Mouse (Mus musculus): ENCODE results near the gene Gm18336.
"Not testable (repeated sequence)": the region's sequence is repeated elsewhere in the genome, so short reads cannot be mapped to it uniquely, and the experiment has no call there.

The Gm18336 gene

DNA sequence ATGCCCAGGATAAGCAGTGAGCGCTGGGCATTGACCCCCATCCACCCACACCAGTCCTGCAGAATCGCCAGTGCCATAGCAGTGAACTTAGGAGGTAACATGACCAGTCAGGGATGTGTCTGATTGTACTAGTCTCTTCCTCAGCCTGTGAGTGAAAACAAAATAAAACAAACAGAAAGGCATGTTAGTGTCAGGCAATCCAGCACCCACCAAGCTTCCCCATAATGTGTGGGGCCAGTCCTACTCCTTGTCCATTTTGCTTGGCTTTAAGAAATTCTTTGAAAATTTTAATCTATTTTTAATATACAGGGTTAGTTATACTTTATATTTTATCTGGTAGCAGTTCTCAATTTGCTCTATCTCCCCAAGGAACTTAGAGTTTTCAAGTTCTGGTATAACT is at the start of gene Gm18336:
Gene Gm18336, minus strand, starts transcription at position 101 of the 400 bp plus-strand sequence.
- not testable (repeated sequence) for DNase-seq (ENCODE audit: low spot score)

DNA sequence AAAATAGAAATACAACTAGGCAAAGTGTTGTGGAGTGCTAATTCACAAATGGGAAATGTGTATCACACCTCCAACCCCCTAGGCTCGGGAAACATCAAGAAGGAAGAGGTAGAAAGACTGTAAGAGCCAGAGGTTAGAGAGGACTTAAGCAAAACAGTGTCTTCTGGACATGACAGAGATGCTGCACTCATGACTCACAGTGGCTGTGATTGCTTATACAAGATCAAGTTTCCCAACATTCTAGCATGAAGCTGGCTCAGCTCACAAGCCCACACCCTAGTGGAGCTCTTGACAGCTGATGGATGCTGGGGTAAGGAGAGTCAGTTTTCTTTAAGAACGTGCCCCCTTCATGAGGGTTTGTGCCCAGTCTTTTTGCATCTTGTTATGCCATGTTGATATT is 42.9 kb upstream of the Gm18336 start:
- DNase-seq (ENCODE audit: low spot score): no peak

DNA sequence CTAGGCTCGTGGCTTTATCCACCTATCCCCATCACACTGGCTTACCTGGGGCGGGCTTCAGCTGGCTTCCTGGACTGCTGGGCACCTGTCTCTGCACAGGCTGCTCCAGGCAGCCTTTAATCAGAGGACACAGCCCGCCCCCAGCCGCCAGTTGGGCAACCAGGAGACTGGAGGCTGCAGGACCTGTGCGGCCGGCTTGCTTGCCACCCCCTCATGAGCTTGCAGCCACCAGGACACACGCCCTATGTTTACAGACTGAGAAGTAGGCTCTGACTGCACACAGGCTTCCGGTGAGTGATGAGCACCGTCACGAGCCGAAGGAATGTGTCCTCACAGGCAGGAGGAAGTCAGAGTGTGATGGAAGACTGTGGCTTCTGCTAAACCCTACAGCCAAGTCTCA is 36.7 kb upstream of the Gm18336 start, which contains the start of gene Trex2:
Gene Trex2, minus strand, starts transcription at position 93 of the 400 bp plus-strand sequence.
- no peak for DNase-seq (ENCODE audit: low spot score)

DNA sequence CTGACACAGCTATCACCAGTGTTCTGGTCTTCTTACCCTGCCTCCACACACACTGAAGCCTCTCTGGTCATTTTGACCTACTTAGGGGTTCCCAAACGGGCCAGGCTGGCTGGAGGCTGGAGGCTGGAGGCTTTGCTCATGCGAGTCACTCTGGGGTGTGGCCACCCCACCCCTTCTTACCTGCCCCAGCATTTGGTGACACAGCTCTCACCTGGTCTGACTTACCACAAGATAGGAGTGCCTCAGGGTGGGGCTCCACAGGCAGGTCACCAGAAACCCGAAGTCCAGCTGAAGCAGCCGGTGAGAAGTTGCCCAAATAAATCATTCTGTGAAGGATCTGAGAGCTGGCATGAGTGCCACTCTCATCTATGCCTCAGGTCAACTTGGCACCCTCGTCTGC is 34.3 kb upstream of the Gm18336 start:
- DNase-seq (ENCODE audit: low spot score): no peak

DNA sequence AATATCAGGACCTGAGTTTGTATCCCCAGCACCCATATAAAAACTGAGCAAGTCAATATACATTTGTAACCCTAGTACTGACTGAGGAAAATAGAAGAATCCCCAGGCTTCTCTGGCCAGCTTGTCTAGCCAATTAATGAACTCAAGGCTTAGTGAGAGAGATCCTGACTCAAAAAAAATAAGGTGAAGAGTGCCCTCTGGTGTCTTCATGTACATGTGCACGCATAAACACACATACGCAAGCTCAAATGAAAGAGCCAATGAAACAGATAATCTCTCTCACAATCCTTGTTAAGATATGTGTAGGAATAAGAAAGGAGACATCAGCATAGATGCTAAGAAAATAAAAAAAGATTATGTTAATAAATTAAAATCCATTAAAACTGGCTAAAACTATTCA is 31.5 kb upstream of the Gm18336 start:
- DNase-seq (ENCODE audit: low spot score): no peak

DNA sequence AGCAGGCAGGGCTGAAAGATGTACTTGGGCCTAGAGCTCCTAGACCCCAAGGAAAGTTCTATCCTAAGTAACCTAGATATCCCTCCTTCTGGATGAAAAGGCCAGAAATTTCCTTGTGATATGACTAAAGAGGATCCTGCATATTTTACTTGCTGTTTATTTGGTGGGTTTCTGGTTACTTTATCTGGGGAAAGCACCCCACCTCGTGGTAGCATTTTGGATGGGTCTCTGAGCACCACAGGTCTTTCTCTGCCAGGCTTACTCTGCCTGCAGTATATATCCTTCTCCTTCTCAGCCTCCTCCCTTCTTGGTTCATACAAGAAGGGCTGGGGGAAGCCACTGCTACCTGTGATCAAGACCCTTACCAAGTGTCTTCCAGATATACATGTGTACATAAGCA is 14.2 kb upstream of the Gm18336 start:
- DNase-seq (ENCODE audit: low spot score): no peak

DNA sequence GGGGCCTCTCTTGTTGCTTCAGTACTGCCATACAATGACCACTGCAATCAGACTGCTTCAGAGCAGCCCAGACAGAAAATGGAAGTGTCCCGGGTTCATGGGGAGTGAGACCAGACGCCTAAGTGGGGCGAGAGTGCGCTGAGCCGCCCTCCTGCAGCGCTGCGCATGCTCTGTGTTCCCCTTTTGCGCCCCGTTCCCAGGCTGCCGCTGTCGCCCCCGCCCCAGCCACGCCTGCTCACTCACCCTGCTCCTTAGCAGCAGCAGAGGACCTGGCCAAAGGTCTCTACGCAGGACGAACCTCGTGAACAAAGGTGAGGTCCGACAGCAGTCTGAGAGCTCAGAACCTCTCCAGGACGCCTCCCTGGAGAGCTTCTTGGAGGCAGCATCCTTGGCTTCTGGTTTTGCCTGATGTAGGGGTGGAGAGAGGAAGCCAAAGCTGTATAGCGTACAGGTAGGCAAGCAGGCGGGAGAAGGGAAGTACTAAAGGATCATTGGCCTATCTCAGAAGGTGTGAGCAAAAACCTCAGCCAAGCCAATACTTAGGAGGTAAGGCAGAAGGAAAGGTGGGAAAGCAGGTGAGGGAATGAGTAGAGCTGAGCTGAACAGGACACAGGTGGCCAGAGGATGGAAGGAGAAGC is 12.5 kb upstream of the Gm18336 start, which contains the start of gene Zfp92:
Gene Zfp92, plus strand, starts transcription at position 217 of the 638 bp plus-strand sequence.
- no peak for DNase-seq (ENCODE audit: low spot score)

DNA sequence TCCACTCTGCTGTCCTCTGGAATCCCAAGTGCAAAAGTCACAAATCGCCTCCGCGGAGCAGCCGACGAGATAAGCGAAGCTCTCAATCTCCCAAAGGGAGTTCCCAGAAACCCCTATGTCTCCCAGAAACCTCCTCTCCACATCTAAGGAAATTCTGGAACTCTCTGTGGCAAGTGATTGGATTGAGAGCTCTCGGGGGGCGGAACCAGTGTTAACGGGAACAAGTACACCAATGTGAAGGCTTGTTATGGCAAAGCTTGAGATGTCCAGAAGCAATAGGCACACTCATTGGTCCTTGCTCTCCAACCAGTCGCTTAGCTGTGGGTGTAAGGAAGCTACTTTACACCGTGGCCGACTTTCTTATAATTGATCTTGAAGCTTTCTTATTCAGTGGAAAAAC is 3.1 kb upstream of the Gm18336 start:
- no peak for DNase-seq (ENCODE audit: low spot score)

DNA sequence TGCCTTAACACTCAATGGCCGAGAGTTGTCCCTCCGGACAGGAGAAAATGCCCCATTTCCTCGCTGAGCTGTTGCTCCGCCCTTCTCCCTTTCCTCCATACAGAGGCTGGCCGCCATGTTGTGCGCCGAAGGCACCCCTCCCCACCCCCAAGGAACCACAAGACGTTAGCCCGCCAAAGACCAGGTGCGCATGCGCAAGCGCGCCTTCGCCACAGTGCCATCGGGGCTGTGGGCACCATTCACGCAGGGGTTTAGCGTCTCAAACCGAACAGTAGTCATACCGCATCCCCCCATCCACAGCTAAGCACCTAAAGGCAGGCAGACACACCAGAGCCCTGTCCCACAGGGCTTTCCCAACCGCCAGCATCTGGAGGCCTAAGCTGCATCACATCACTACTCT is 2.4 kb upstream of the Gm18336 start:
- no peak for DNase-seq (ENCODE audit: low spot score)

DNA sequence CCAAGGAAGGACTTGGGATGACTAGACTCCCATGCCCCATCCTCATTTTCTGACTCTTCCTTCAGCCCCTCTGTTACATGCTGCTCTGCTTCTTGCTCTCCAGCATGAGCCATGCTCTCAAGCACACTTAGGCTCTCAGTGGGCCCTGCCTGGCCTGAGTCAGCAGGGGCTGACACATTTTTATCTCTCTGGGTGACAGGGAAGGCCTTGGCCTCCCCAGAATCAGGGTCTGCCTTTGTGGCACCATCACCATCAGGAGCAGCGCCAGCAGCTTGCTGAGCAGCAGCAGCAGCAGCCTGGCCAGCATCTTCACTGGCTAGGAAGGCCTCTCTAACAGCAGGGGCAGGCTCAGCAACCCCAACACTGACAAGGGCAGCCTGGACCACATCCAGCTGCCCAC is 2.1 kb downstream of the Gm18336 start:
- no peak for DNase-seq (ENCODE audit: low spot score)

DNA sequence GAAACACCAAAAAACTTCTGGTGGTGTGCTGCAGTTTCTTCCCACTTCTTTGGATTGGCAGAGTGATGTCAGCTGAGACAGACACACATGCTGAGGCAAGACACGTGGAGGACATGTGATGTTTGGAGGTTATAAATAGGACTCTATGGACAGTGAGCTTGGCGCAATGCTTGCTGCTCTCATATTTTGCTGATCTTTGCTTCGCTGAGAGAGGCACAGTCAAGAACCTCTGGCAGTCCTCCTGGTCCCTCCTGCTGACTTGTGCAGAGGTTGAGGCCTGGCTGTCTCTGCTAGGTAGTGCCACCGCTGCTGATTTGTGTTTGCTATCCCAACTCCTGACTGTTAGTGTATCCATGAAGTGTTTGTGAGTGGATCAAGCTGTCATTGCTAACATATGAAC is 7.1 kb downstream of the Gm18336 start:
- DNase-seq (ENCODE audit: low spot score): no peak

DNA sequence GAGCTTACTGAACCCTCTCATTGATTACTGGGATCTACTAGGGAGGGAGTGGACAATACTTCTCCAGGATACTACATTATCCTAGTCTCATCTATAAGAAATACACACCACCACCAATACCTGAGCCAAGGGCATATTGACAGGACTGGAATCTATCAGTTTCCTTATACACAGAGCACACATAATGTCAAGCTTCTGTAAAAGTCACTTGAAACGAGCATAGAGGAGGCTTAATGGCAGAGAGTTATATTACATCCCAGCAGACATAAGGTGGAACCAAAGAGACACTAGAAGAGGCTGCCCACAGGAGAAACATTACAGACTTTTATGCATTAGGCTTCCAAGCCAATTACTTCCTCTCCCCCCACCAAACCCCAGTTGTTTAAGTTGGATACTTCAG is 13.6 kb downstream of the Gm18336 start:
- no peak for DNase-seq (ENCODE audit: low spot score)

DNA sequence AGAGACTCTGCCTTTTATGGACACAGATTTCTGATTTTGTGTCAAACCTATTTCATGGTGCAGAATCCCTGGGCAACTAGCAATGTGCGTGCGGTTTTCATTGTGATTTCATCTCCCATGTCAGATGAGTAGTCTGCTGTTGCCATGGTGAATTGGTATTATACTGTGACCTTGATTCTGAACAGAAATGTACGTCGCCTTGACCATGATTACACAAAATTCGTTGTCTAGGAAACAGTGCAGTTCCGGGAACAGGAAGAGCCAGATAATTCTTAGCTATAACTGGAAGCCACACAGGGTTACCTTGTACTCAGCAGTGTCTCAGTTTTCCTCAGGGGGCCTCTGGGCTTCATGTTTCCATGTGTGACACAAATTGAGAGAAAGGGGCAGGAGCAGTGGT is 14.1 kb downstream of the Gm18336 start:
- DNase-seq (ENCODE audit: low spot score): peak; percentile 2

DNA sequence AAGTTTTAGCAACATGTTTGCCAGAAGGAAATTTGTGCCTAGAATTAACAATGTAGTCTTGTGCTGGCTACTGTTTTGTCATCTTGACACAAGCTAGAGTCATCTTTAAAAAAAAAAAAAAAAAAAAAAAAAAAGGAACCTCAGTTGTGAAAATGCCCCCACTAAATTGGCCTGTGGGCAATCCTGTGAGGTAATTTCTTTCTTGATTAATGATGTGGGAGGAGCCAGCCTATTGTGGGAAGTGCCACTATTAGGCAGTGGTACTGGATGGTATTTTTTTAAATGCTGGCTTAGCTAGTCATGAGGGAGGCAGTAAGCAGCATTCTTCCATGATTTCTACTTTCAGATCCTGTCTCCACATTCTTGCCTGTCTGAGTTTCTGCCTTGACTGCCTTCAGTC is 35.2 kb downstream of the Gm18336 start:
- no peak for DNase-seq (ENCODE audit: low spot score)

DNA sequence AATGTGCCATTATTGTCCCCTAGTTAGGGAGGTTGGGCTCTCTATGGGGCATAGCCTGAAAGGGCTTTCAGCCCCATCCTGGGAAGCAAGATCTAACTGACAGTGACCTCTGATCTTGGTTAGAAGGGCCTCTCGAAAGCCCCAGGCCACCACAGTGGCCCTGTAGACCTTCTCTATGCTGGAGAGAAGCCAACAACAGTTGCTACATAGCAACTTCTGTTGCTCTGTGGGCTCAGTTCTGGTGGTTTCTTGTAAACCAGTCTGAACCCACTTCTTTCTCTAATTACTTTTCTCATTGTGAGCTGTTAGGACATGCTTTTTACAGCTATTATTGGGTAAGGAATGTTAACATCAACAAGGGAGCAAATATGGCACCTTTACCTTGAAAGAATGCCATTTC is 41.8 kb downstream of the Gm18336 start:
- no peak for DNase-seq (ENCODE audit: low spot score)

DNA sequence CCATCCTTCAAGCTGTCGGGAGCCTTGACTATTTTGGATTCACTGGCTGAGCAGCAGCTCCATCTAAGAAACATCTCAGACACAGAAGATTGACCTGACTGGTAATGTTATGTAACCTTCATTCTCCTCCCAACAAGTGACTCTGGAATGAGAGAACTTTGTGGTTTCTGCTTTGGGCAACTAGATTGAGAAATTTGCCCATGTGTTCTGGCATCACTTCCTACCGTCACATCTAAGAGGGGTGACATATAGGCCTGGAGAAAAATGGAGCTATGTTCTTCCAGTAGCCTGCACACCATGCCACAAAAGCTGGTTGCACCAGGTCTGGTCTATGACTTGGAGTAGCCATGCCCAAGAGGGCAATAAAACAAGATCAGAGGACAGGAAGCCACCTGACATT is 42.4 kb downstream of the Gm18336 start:
- no peak for DNase-seq (ENCODE audit: low spot score)

Data from layer of hippocampus, adult 9-10 months (tissue).